Mouse (Mus musculus) embryonic fibroblast, embryonic 13.5 days (primary cell): Measurements from ENCODE around the gene Olfr1420. TPM values are rescaled to one million over a fixed set of nuclear protein-coding genes. Genes with fewer than 3 reads are reported as not detected.
"Not testable (repeated sequence)": the region's sequence is repeated elsewhere in the genome, so short reads cannot be mapped to it uniquely, and the experiment has no call there.

ENCODE experiments used
- H3K27ac ChIP-seq: 2 replicates; pipeline ENCODE4 v1.5.1; 2012; ENCODE audit warnings: low read length, control low read depth, inconsistent platforms; ENCODE audit not compliant: insufficient read depth
- H3K4me1 ChIP-seq: 2 replicates; pipeline ENCODE4 v1.6.1; 2011; ENCODE audit warnings: low read length; ENCODE audit not compliant: control insufficient read depth, insufficient read depth
- H3K4me3 ChIP-seq: 2 replicates; pipeline ENCODE4 v1.5.1; 2011; ENCODE audit warnings: mild to moderate bottlenecking, control low read depth, low read length; ENCODE audit not compliant: insufficient read depth
- CTCF ChIP-seq: IDR thresholded peaks from 2 replicates; pipeline ENCODE4 v1.5.1; 2011; ENCODE audit warnings: mild to moderate bottlenecking, control low read depth, low read length, moderate library complexity, borderline replicate concordance; ENCODE audit not compliant: insufficient read depth
- POLR2A ChIP-seq: IDR thresholded peaks from 2 replicates; pipeline ENCODE4 v1.6.1; 2011; ENCODE audit warnings: low read depth, mild to moderate bottlenecking, control low read depth, low read length, moderate library complexity
- polyA plus RNA-seq: library from polyadenylated mRNA; stranded (reverse); fragments of >200 nt; gene quantifications from 2 replicates; pipeline ENCODE4 v1.2.4, GENCODE M21; 2011; ENCODE audit warnings: low read depth; ENCODE audit not compliant: missing spikeins, insufficient read length

Olfr1420 gene
- not detected in 2 replicates for polyA plus RNA-seq

- no peak for TF ChIP-seq POLR2A
- no peak for TF ChIP-seq CTCF
- no peak within 1 kb of the TSS for H3K4me3 ChIP-seq
- no peak within 1 kb of the TSS for H3K27ac ChIP-seq
- no peaks in the 10 kb centered on the region for H3K4me1 ChIP-seq
These were observed at the start of gene Olfr1420 for GRCm38 (mm10) chr19:11886265-11886664. Gene Olfr1420, plus strand, starts transcription at chr19:11886565.

- no peak within 1 kb of the TSS for H3K27ac ChIP-seq
- no peaks in the 10 kb centered on the region for H3K4me1 ChIP-seq
- no peak within 1 kb of the TSS for H3K4me3 ChIP-seq
- TF ChIP-seq POLR2A (no peak), CTCF (no peak)
These were observed 47.2 kb upstream of the Olfr1420 start, which contains the start of gene Olfr1417 for GRCm38 (mm10) chr19:11839119-11839518. Gene Olfr1417, minus strand, starts transcription at chr19:11839219.

- no peak overlapping the region for H3K4me3 ChIP-seq
- H3K4me1 ChIP-seq, result no peaks in the 10 kb centered on the region
- TF ChIP-seq POLR2A, result no peak
- no peak for TF ChIP-seq CTCF
- no peak overlapping the region for H3K27ac ChIP-seq
These were observed 40.0 kb upstream of the Olfr1420 start for GRCm38 (mm10) chr19:11846333-11846732.

- TF ChIP-seq CTCF (no peak), POLR2A (no peak)
- no peak overlapping the region for H3K4me3 ChIP-seq
- H3K27ac ChIP-seq, result no peak overlapping the region
- H3K4me1 ChIP-seq, result no peaks in the 10 kb centered on the region
These were observed 33.7 kb upstream of the Olfr1420 start for GRCm38 (mm10) chr19:11852652-11853051.

- Histone ChIP-seq H3K4me3 (no peak overlapping the region), H3K4me1 (no peaks in the 10 kb centered on the region), H3K27ac (no peak overlapping the region)
- TF ChIP-seq POLR2A, result no peak
- TF ChIP-seq CTCF, result no peak
These were observed 31.5 kb upstream of the Olfr1420 start for GRCm38 (mm10) chr19:11854821-11855220.

GRCm38 (mm10) chr19:11856506-11856905 is 29.9 kb upstream of the Olfr1420 start:
- no peak overlapping the region for H3K4me3 ChIP-seq
- TF ChIP-seq CTCF, result no peak
- TF ChIP-seq POLR2A, result no peak
- no peaks in the 10 kb centered on the region for H3K4me1 ChIP-seq
- no peak overlapping the region for H3K27ac ChIP-seq

- TF ChIP-seq POLR2A, result no peak
- TF ChIP-seq CTCF, result no peak
- H3K27ac ChIP-seq, result no peak within 1 kb of the TSS
- H3K4me1 ChIP-seq, result no peaks in the 10 kb centered on the region
- no peak within 1 kb of the TSS for H3K4me3 ChIP-seq
These were observed 25.4 kb upstream of the Olfr1420 start, which contains the start of gene Olfr1418 for GRCm38 (mm10) chr19:11860966-11861365. Gene Olfr1418, minus strand, starts transcription at chr19:11861066.

GRCm38 (mm10) chr19:11867837-11868236 is 18.5 kb upstream of the Olfr1420 start:
- no peak for TF ChIP-seq CTCF
- no peak for TF ChIP-seq POLR2A
- H3K27ac ChIP-seq, result no peak overlapping the region

GRCm38 (mm10) chr19:11875006-11875405 is 11.4 kb upstream of the Olfr1420 start, which contains the start of gene Olfr1419:
Gene Olfr1419, minus strand, starts transcription at chr19:11875106.
- Histone ChIP-seq H3K4me1 (no peaks in the 10 kb centered on the region), H3K4me3 (no peak within 1 kb of the TSS), H3K27ac (no peak within 1 kb of the TSS)
- TF ChIP-seq CTCF (no peak), POLR2A (no peak)

More at GRCm38 (mm10) chr19:11867837-11868236, 18.5 kb upstream of the Olfr1420 start:
- Histone ChIP-seq H3K4me1 (no peaks in the 10 kb centered on the region), H3K4me3 (no peak overlapping the region)

- H3K4me1 ChIP-seq, H3K4me3 ChIP-seq, H3K27ac ChIP-seq: not testable (repeated sequence)
These were observed 8.0 kb upstream of the Olfr1420 start for GRCm38 (mm10) chr19:11878404-11878803.

GRCm38 (mm10) chr19:11911021-11911420 is 24.7 kb downstream of the Olfr1420 start:
- no peak for TF ChIP-seq POLR2A
- TF ChIP-seq CTCF, result no peak
- H3K4me1 ChIP-seq, result no peaks in the 10 kb centered on the region
- no peak overlapping the region for H3K27ac ChIP-seq
- peak overlapping the region; percentile 63 for H3K4me3 ChIP-seq
